Mouse (Mus musculus) liver, embryonic 16.5 days (tissue): Measurements from ENCODE around the gene Tsacc. TPM values are rescaled to one million over a fixed set of nuclear protein-coding genes. Genes with fewer than 3 reads are reported as not detected.

Experiments
- ATAC-seq: fragments of 200-750 bp; cut with Nextera tagmentation; 2 replicates; pipeline ENCODE4 v1.8.0; 2017; ENCODE audit warnings: low read depth, mild to moderate bottlenecking, moderate number of reproducible peaks, moderate library complexity
- H3K27ac ChIP-seq: fragments of 300-500 bp; sonication (generic); 2 replicates; pipeline ENCODE4 v1.5.1; 2014; ENCODE audit warnings: mild to moderate bottlenecking, low read length
- H3K27me3 ChIP-seq: fragments of 300-500 bp; sonication (generic); 2 replicates; pipeline ENCODE4 v1.6.1; 2014; ENCODE audit warnings: low read depth, low read length, mixed read lengths; ENCODE audit not compliant: control insufficient read depth, insufficient read depth
- H3K36me3 ChIP-seq: fragments of 300-500 bp; sonication (generic); 2 replicates; pipeline ENCODE4 v1.6.1; 2014; ENCODE audit warnings: mild to moderate bottlenecking; ENCODE audit not compliant: control insufficient read depth, insufficient read depth
- H3K4me1 ChIP-seq: fragments of 300-500 bp; sonication (generic); 2 replicates; pipeline ENCODE4 v1.6.1; 2014; ENCODE audit warnings: low read depth, low read length, mixed read lengths; ENCODE audit not compliant: control insufficient read depth
- H3K4me2 ChIP-seq: fragments of 300-500 bp; sonication (generic); 2 replicates; pipeline ENCODE4 v1.6.1; 2014; ENCODE audit warnings: low read depth, low read length, mixed read lengths
- H3K4me3 ChIP-seq: fragments of 300-500 bp; sonication (generic); 2 replicates; pipeline ENCODE4 v1.5.1; 2014; ENCODE audit warnings: low read depth, mild to moderate bottlenecking, low read length
- H3K9ac ChIP-seq: fragments of 300-500 bp; sonication (generic); 2 replicates; pipeline ENCODE4 v1.6.1; 2014; ENCODE audit warnings: low read depth, low read length
- H3K9me3 ChIP-seq: fragments of 300-500 bp; sonication (generic); replicated peaks from 2 replicates; pipeline ENCODE4 v1.6.1; 2016; ENCODE audit warnings: low read length; ENCODE audit not compliant: control insufficient read depth
- WGBS: fragments of 180-500 bp; shearing (Covaris S2); extraction: QIAGEN DNeasy Blood & Tissue Kit; methylation state at CpG from one replicate; pipeline ENCODE4 v1.1.7; 2014; ENCODE audit not compliant: insufficient replicate concordance; 5-methylcytosine and 5-hydroxymethylcytosine counted together
- polyA plus RNA-seq: library from polyadenylated mRNA; unstranded; fragments of >200 nt; fragmentation: Nextera tagmentation; extraction: Ambion mirVana; gene quantifications from 2 replicates; pipeline ENCODE4 v1.2.1, GENCODE M21; 2015

Tsacc gene
- polyA plus RNA-seq, 1 experiment from 2014 or later, result 4.1 TPM

DNA sequence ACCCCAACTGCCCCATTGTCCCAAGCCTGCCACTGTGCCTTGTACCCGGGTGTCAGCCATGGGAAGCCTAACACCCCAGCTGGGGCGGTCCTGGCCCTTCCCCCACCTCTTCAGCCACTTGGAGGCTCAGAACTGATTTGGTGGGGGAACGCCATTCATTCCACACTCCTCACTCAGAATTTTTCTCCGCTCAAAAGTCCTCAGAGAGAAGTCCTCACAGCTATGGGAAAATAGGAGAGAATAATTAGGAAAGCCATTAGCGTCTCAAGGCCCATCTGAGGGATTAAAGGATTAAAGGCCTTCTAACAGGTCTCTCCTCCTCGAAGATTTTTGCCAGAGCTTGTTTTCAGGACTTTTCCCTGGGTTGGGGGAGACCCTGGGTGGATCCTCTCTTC, 59.6 kb downstream of the Tsacc start:
- 35% methylated on average over 6 of the region's 6 CpGs for WGBS
- H3K27ac ChIP-seq, result no peak overlapping the region
- no peaks in the 10 kb centered on the region for H3K9me3 ChIP-seq
- no peak overlapping the region for H3K9ac ChIP-seq
- ATAC-seq, result no peak
- H3K4me3 ChIP-seq, result no peak overlapping the region
- H3K4me2 ChIP-seq, result no peak overlapping the region
- peaks cover 57% of the 10 kb centered on the region for H3K27me3 ChIP-seq
- H3K36me3 ChIP-seq, result no peaks in the 10 kb centered on the region
- no peaks in the 10 kb centered on the region for H3K4me1 ChIP-seq

DNA sequence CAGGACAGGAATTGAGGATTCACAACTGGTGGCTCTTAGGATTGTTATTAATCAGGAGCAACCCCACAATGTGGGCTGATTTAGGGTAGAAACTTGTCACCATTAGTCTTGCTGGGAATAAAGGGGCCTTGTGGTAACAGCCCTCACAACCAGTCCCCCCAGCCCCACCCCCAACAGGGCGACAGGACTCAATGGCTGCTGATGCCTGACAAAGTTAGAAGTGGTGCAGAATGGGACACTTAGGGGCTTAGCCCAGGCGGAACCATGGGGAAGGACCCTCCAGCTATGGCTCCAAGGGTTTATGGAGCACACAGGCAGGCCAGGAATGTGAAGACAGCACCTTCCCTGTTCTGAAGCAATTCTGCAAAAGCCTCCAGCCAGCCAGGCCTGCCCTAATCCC, 61.2 kb downstream of the Tsacc start:
- WGBS, result 44% methylated on average over 2 of the region's 2 CpGs
- H3K9ac ChIP-seq, result no peak overlapping the region
- H3K36me3 ChIP-seq, result no peaks in the 10 kb centered on the region
- ATAC-seq, result no peak
- H3K4me3 ChIP-seq, result no peak overlapping the region
- no peak overlapping the region for H3K27ac ChIP-seq
- H3K27me3 ChIP-seq, result peaks cover 52% of the 10 kb centered on the region
- no peaks in the 10 kb centered on the region for H3K9me3 ChIP-seq
- H3K4me2 ChIP-seq, result no peak overlapping the region
- no peaks in the 10 kb centered on the region for H3K4me1 ChIP-seq

DNA sequence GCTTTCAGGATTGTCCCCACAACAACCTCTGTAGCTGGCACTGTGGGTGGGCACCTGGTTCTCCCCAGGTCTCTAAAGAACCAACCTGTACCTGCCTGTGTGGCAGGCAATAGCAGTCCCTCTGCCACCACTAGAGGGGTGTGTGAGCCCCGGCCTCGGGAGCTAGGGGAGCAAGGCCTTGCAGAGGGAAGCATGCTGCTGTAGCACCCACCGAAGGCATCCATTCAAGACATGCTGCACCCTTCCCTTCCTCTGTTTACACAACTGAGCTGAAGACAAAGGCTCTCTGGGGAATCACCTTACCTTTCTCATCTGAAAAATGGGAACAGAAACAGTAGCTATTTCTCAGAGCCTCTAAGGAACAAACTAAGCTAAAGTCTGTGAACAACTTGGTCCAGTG, 61.6 kb downstream of the Tsacc start:
- Histone ChIP-seq H3K36me3 (no peaks in the 10 kb centered on the region), H3K4me1 (no peaks in the 10 kb centered on the region), H3K9me3 (no peaks in the 10 kb centered on the region), H3K4me2 (no peak overlapping the region), H3K9ac (no peak overlapping the region), H3K4me3 (no peak overlapping the region), H3K27ac (no peak overlapping the region), H3K27me3 (peaks cover 51% of the 10 kb centered on the region)
- 7% methylated on average over 3 of the region's 3 CpGs for WGBS
- no peak for ATAC-seq

- Histone ChIP-seq H3K36me3 (no peaks in the 10 kb centered on the region), H3K27ac (no peak overlapping the region), H3K4me2 (no peak overlapping the region), H3K9ac (no peak overlapping the region), H3K4me3 (no peak overlapping the region), H3K9me3 (no peaks in the 10 kb centered on the region), H3K27me3 (peaks cover 49% of the 10 kb centered on the region), H3K4me1 (no peaks in the 10 kb centered on the region)
- ATAC-seq, result no peak
- 57% methylated on average over 8 of the region's 8 CpGs for WGBS
Observed at GRCm38 (mm10) chr3:88234041-88234440, 62.8 kb downstream of the Tsacc start.

DNA sequence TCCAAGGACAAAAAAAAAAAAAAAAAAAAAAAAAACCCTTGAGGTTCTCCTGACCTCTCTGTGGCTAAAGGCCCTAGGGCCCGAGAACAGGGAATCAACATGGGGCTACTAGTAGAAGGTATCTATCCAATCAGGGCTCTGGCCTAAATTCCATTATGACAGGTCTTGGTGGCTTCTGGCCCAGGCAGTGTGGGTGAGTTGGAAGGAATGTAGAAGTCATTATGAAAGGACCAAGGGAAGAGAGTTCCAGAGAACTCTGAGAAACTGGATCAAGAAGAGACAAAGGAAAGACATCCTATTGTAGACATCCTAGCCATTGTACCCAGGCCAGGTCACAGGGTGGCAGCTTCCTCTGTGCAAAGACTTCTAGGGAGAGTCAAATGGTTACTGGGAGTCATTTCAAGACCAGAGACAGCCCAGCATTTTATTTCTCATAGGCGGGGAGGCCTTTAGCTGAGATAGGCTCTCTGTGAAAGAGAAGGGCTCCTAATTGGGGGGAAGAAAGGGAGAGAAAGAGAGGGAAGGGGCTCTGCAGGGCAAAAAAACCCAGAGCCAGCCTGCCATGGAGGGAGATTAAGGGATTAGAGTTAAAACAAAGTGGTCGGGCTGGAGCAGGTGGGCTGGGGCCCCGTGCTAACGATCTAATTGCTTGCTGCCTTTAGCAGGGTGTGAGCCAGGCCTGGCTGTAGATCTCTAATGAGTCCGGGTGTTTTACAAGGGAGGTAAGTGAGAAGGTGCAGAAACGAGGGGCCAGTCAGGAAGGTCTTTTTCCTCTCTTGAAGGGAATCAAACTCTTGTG, 63.7 kb downstream of the Tsacc start:
- no peak overlapping the region for H3K9ac ChIP-seq
- no peaks in the 10 kb centered on the region for H3K4me1 ChIP-seq
- H3K27ac ChIP-seq, result no peak overlapping the region
- H3K9me3 ChIP-seq, result no peaks in the 10 kb centered on the region
- H3K4me3 ChIP-seq, result no peak overlapping the region
- H3K36me3 ChIP-seq, result no peaks in the 10 kb centered on the region
- no peak for ATAC-seq
- 19% methylated on average over 7 of the region's 7 CpGs for WGBS
- peaks cover 39% of the 10 kb centered on the region for H3K27me3 ChIP-seq
- H3K4me2 ChIP-seq, result no peak overlapping the region

Other genes with a start within 250 kb of the Tsacc start
- 83.2 and 85.0 TPM in 2 replicates for gene Naxe, start 238.5 kb downstream of the Tsacc start, polyA plus RNA-seq
- gene Ttc24, start 218.7 kb downstream of the Tsacc start, polyA plus RNA-seq, result not detected in 2 replicates
- gene Iqgap3, start 215.0 kb downstream of the Tsacc start, polyA plus RNA-seq, result 7.3 and 7.6 TPM in 2 replicates
- gene Mef2d, start 154.6 kb downstream of the Tsacc start, polyA plus RNA-seq, result 5.2 and 7.9 TPM in 2 replicates
- gene Rhbg, start 42.3 kb downstream of the Tsacc start, polyA plus RNA-seq, result 4.8 and 6.3 TPM in 2 replicates
- 0.35 TPM in 1 of 2 replicates, not detected in the other for gene Gm38392, start 9.8 kb downstream of the Tsacc start, polyA plus RNA-seq
- gene Cct3, start 117 bp upstream of the Tsacc start, polyA plus RNA-seq, result 213 and 227 TPM in 2 replicates
- 97.1 and 97.9 TPM in 2 replicates for gene Glmp, start 28.0 kb upstream of the Tsacc start, polyA plus RNA-seq
- gene Tmem79, start 39.1 kb upstream of the Tsacc start, polyA plus RNA-seq, result 1.0 and 1.4 TPM in 2 replicates
- gene Smg5, start 39.3 kb upstream of the Tsacc start, polyA plus RNA-seq, result 27.7 and 30.8 TPM in 2 replicates
- gene Paqr6, start 67.6 kb upstream of the Tsacc start, polyA plus RNA-seq, result 5.9 and 7.0 TPM in 2 replicates
- 0.15 and 0.69 TPM in 2 replicates for gene Bglap3, start 75.7 kb upstream of the Tsacc start, polyA plus RNA-seq
- not detected in 2 replicates for gene Bglap2, start 81.7 kb upstream of the Tsacc start, polyA plus RNA-seq
- not detected in 2 replicates for gene Bglap, start 87.5 kb upstream of the Tsacc start, polyA plus RNA-seq
- gene Pmf1, start 113.3 kb upstream of the Tsacc start, polyA plus RNA-seq, result 69.7 and 76.8 TPM in 2 replicates
- gene Slc25a44, start 128.1 kb upstream of the Tsacc start, polyA plus RNA-seq, result 10.0 and 11.8 TPM in 2 replicates
- 27.0 and 29.1 TPM in 2 replicates for gene Sema4a, start 164.2 kb upstream of the Tsacc start, polyA plus RNA-seq
- 123 and 131 TPM in 2 replicates for gene Lmna, start 213.0 kb upstream of the Tsacc start, polyA plus RNA-seq
- 0.44 and 0.53 TPM in 2 replicates for gene Mex3a, start 235.4 kb upstream of the Tsacc start, polyA plus RNA-seq